Mouse (Mus musculus) gastrocnemius, postnatal 14 days (tissue): ENCODE results near the gene Poc5. TPM values are rescaled to one million over a fixed set of nuclear protein-coding genes. Genes with fewer than 3 reads are reported as not detected.

Source experiments
- DNase-seq: peaks from one replicate; pipeline ENCODE4 v3.0.0; 2021; ENCODE audit warnings: mixed read lengths
- intact Hi-C: fragments of 180-260 bp; cut with DNase I; formaldehyde crosslinking; loops from one replicate; pipeline ENCODE4 v1.15.1; 2025; ENCODE audit warnings: low total_unique reads
- long read RNA-seq, 2 experiments: library from polyadenylated mRNA; stranded (forward); transcript quantifications; one replicate each; pipeline ENCODE4 v2.0.0; 2021
- total RNA-seq, 2 experiments: library from RNA; stranded (reverse); gene quantifications; 2 replicates each; pipeline ENCODE4 v1.2.3; 2021

The Poc5 gene
- total RNA-seq: 1 to 10 TPM; 6.7 to 7.9 TPM
- long read RNA-seq, experiment 1, full-length matches to known transcripts: 6 of 10 reads
- long read RNA-seq, experiment 1, partial matches to known transcripts: 0 of 10 reads
- long read RNA-seq, experiment 1, other reads (novel, unspliced or antisense): 4 of 10 reads
- long read RNA-seq, experiment 2, full-length matches to known transcripts: 12 of 18 reads
- long read RNA-seq, experiment 2, partial matches to known transcripts: 0 of 18 reads
- long read RNA-seq, experiment 2, other reads (novel, unspliced or antisense): 6 of 18 reads

GRCm38 (mm10) chr13:96388042-96388888, at the start of gene Poc5:
Gene Poc5, plus strand, starts transcription at chr13:96388294.
- intact Hi-C loops: no loop called here
- DNase-seq: peak; percentile 96

GRCm38 (mm10) chr13:96341461-96341860, 46.6 kb upstream of the Poc5 start:
- intact Hi-C loops: no loop called here

DNA sequence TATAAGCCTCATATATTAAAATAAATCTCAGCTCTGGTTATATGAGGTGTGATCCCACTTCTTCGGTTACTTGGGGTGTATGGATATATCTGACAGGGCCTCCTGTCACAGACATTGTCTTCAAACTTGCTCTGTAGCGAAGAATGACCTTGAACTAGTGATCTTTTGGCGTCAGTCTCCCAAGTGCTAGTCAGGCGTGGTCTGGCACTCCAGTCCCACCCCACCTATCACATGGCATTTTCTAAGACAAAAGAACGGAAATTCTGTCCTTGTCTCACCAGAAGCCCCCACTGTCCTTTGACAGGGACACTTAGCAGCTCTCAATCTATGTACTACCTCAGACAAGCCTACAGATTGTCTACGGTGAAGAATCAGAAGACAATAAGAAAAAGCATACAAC, 43.3 kb upstream of the Poc5 start:
- intact Hi-C loops: no loop called here
- DNase-seq: no peak

More at GRCm38 (mm10) chr13:96341461-96341860, 46.6 kb upstream of the Poc5 start:
- DNase-seq: no peak

DNA sequence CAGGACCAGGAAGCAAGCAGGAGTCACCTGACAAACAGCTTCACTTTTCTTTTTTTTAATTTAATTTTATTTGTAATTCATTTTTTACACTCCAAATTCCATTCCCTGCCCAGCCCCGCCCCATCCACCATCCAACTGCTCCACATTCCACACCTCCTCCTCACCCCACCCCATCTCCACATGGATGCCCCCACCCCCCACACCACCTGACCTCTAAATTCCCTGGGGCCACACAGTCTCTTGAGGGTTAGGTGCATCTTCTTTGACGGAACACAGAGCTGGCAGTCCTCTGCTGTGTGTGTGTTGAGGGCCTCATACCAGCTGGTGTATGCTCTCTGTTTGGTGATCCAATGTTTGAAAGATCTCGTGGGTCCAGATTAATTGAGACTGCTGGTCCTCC, 41.5 kb upstream of the Poc5 start:
- intact Hi-C loops: no loop called here
- DNase-seq: no peak

DNA sequence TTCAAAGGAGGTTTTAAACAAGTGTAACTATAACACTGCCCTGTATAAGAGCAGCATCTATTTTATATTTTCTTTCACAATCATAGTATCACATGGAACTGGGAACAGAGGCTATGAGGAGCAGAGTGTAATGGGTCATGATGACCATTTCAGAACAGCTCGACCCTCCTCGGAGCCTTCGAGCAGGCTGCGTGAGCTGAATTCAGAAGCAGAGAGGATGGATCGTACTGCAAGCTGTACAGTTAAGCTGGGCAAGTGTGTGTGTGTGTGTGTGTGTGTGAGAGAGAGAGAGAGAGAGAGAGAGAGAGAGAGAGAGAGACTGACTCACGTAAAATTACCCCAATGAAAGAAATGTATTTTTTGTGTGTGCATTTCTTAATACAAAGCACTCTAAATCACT, 37.9 kb upstream of the Poc5 start:
- intact Hi-C loops: no loop called here
- no peak for DNase-seq

DNA sequence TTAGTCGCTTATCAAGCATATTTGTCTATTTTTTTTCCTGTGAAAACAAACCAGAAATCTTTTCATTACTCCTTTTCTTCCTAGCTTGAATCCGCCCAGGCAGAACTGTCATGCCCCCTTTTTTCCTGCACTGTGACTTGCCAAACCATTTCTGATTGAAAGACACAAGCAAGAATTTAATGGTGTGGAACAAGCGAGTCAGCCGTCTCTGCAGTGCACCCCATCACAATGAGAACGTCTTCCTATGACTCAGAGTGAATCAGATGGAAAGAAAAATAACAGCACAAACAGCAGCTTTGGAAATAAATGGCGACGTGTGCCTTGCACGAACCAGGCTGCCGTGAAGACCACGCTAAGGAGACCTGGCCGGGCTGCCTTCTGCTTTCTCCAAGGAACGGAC, 36.8 kb upstream of the Poc5 start:
- intact Hi-C loops: no loop called here
- no peak for DNase-seq

GRCm38 (mm10) chr13:96375519-96375918, 12.6 kb upstream of the Poc5 start:
- no peak for DNase-seq
- intact Hi-C loops: no loop called here

GRCm38 (mm10) chr13:96376871-96377270, 11.2 kb upstream of the Poc5 start:
- DNase-seq: peak; percentile 64
- intact Hi-C loops: no loop called here

DNA sequence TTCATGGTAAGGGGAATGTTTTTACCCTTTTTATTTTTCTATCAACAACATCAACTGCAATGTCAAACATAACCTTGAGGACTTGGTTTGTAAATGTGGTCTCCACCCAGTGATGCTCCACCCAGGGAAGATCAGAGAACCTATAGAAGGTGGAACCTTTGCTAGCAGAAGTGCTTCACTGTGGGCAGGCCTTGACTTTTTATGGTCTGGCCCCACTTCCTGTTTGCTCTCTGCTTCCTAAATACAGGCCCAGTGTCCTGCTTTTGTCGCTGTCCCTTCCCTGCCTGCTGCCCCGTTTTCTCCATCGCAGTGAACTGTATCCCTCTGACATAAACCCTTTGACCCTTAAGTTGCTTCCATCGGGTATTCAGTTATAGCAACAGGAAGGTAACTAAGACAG, 10.2 kb upstream of the Poc5 start:
- intact Hi-C loops: no loop called here
- no peak for DNase-seq

- intact Hi-C loops: no loop called here
Measured at GRCm38 (mm10) chr13:96389301-96389700, 1.2 kb downstream of the Poc5 start.

DNA sequence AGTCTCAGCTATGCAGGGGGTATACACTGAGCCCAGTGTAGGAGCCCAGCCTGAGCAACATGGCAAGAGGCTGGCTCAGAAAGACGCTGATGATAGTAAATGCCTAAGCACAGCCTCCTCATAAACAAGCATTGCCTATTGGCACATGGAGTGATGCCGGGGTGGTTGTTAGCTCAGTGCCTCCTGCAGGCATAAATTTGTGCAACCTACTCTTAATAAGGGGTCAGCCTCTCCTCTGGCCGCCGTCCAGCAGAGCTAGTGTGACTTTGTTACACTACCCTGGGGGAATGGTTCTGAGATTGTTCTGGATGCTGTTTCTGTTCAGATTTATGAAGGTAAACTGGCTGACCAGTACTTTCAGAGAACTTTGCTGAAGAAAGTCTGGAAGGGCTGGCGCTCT, 13.2 kb downstream of the Poc5 start:
- intact Hi-C loops: no loop called here
- no peak for DNase-seq

More at GRCm38 (mm10) chr13:96389301-96389700, 1.2 kb downstream of the Poc5 start:
- DNase-seq: no peak

GRCm38 (mm10) chr13:96405518-96405917, 17.4 kb downstream of the Poc5 start:
- DNase-seq: no peak
- intact Hi-C loops: no loop called here

DNA sequence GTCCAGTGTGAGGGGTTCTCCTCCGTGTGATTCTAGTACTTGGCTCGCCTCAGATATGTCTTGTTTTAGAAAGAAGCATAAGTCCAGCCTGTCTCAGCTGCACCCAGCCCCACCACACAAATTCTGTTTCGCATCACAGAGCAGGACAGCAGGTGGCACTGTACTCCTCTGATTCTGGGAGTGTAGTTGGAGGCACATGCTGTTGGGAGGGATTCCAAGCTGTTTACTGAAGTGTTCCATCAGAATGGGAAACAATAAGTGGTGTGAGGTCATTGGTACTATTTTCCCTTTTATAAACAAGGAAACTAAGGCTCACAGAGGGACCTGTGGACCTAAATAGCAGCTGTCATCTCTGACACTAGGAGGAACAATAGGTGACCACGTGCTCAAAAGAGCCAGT, 18.9 kb downstream of the Poc5 start:
- no peak for DNase-seq
- intact Hi-C loops: no loop called here

DNA sequence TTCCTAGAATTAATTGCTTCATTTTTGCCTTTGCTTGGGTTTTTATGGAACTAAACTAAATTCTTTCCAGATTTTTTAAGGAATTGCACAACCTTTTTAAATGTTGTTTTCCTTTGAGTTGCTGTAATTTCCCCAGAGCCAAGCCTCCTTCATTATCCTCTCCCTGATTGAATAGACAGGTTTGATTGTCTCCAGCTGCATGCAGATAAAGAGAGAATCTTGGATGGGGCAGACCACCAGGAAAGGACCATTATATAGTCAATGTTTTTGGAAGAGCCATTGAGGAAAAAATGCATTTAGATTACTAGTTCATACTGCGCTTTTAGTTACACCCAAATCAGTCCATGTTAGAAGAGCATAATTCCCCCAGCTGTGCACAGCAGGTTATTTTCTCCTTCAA, 20.7 kb downstream of the Poc5 start:
- DNase-seq: no peak
- intact Hi-C loops: no loop called here

DNA sequence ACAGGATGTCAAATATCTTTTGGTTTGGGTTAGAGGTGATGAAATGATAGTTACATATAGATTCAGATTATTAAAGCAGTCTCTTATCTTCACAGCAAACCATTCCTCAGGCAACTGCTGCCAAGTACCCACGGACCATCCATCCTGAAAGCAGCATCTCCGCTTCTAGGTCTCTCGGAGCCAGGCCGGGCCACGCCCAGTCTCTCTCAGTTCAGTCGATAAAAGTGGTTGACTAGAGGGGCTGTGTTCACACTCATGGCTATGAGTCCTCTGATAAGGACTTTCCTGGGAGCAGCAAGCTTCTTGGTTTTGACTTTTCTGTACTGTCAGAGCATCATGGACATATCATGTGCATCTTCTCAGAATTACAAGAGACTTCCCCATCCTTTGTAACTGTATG, 26.3 kb downstream of the Poc5 start:
- no peak for DNase-seq
- intact Hi-C loops: no loop called here

- intact Hi-C loops: no loop called here
- no peak for DNase-seq
Measured at GRCm38 (mm10) chr13:96416380-96416779, 28.3 kb downstream of the Poc5 start.

DNA sequence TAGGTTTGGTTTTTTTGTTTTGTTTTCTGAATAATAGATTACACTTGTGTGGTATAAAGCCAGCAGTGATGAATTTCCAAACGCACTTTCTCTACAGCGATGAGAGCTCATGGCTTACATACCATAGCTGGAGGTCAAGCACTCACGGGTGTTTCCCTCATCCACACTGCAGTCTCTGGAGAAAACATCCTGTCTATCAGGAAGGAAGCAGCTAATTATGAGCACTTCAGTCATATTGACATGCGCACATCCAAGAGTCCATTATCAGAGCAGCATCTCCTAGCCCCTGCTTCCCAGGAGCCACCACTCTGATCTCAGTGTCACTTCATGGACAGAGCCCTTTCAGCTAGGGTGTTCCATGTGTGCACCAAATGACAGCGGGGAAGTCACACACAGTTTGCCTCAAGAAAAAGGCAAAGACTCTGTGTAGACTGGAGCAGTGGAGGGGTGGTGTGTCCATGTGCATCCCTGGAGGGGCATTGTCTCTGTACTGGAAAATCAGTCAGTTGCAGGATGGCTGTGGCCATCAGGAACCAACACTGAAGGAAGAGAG, 29.2 kb downstream of the Poc5 start:
- intact Hi-C loops: no loop called here
- no peak for DNase-seq

GRCm38 (mm10) chr13:96418487-96418886, 30.4 kb downstream of the Poc5 start:
- DNase-seq: no peak
- intact Hi-C loops: no loop called here

- intact Hi-C loops: no loop called here
- DNase-seq: no peak
Measured at GRCm38 (mm10) chr13:96421230-96421629, 33.1 kb downstream of the Poc5 start.

GRCm38 (mm10) chr13:96424496-96425274, 36.6 kb downstream of the Poc5 start:
- no peak for DNase-seq
- intact Hi-C loops: no loop called here
